Mouse (Mus musculus) thymus, postnatal 25 days (tissue): ENCODE results near the gene Aspscr1.
"Not testable (repeated sequence)": the region's sequence is repeated elsewhere in the genome, so short reads cannot be mapped to it uniquely, and the experiment has no call there.

Source experiments
- DNase-seq: peaks from one replicate; pipeline ENCODE4 v3.0.0; 2022

Gene Aspscr1

GRCm38 (mm10) chr11:120719242-120719641, 46.5 kb downstream of the Aspscr1 start:
- no peak for DNase-seq

GRCm38 (mm10) chr11:120719841-120720376, 47.1 kb downstream of the Aspscr1 start:
- DNase-seq: no peak

- peak; percentile 92 for DNase-seq
These were observed 47.7 kb downstream of the Aspscr1 start for GRCm38 (mm10) chr11:120720450-120720849.

GRCm38 (mm10) chr11:120721124-120722066, 48.6 kb downstream of the Aspscr1 start, which contains the start of gene Rac3:
TSS of gene Rac3 (plus strand) at chr11:120721470.
- DNase-seq: peak; percentile 63

- no peak for DNase-seq
These were observed 49.4 kb downstream of the Aspscr1 start for GRCm38 (mm10) chr11:120722067-120722630.

- no peak for DNase-seq
These were observed 50.1 kb downstream of the Aspscr1 start for GRCm38 (mm10) chr11:120722761-120723382.

- DNase-seq: no peak
These were observed 50.7 kb downstream of the Aspscr1 start for GRCm38 (mm10) chr11:120723509-120723908.

- no peak for DNase-seq
These were observed 53.7 kb downstream of the Aspscr1 start for GRCm38 (mm10) chr11:120726243-120727168.

- DNase-seq: peak; percentile 24
These were observed 54.4 kb downstream of the Aspscr1 start, which contains the start of gene Dcxr for GRCm38 (mm10) chr11:120727169-120727527. TSS of gene Dcxr (minus strand) at chr11:120727281.

- no peak for DNase-seq
These were observed 54.8 kb downstream of the Aspscr1 start for GRCm38 (mm10) chr11:120727564-120727963.

GRCm38 (mm10) chr11:120728530-120729240, 55.9 kb downstream of the Aspscr1 start:
- no peak for DNase-seq

GRCm38 (mm10) chr11:120729432-120730050, 56.8 kb downstream of the Aspscr1 start:
- DNase-seq: not testable (repeated sequence)

- DNase-seq: no peak
These were observed 57.6 kb downstream of the Aspscr1 start for GRCm38 (mm10) chr11:120730331-120730870.

- no peak for DNase-seq
These were observed 58.6 kb downstream of the Aspscr1 start for GRCm38 (mm10) chr11:120731395-120731794.

GRCm38 (mm10) chr11:120731858-120732680, 59.3 kb downstream of the Aspscr1 start, which contains the start of gene Cbr2:
TSS of gene Cbr2 (minus strand) at chr11:120732114.
- no peak for DNase-seq

GRCm38 (mm10) chr11:120733521-120733920, 60.7 kb downstream of the Aspscr1 start:
- DNase-seq: no peak

- no peak for DNase-seq
These were observed 63.7 kb downstream of the Aspscr1 start for GRCm38 (mm10) chr11:120736424-120736823.

- DNase-seq: no peak
These were observed 68.2 kb downstream of the Aspscr1 start for GRCm38 (mm10) chr11:120740981-120741380.

GRCm38 (mm10) chr11:120744121-120744701, 71.4 kb downstream of the Aspscr1 start:
- no peak for DNase-seq
